In the genomic region with DNA sequence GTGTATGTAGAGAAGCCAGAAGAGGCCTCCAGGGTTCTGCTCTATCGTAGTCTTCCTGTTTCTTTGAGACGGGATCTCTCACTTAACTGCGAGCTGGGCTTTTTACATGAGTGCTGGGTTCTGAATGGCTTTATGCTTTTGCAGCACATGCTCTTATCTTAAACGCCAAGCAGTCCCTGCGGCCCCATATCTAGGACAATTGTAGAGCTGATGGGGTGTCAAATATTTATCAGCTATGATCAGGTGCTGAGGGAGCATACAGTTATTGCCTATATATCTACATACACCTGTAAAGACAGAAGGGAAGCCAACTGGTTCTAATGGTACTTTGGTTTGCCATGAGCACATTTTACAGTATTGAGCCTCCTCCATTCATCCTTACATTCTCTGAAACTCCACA, we compare ENCODE assay signal across 13 mouse cellular contexts.
"Had no signal": no experiment of that assay in that cellular context is flagged by ENCODE, and none has a peak within 500 bp of the region (broad histone marks: within the 10 kb centered on the region; RNA-seq: fewer than 3 reads in every experiment).

No protein-coding gene starts in this region.

- H3K27me3 ChIP-seq: limb, embryonic 12.5 days; lung, embryonic 15.5 days; midbrain, embryonic 13.5 days had no signal

- H3K9ac ChIP-seq: limb, embryonic 12.5 days; lung, embryonic 15.5 days; midbrain, embryonic 13.5 days had no signal

- H3K9me3 ChIP-seq: limb, embryonic 12.5 days; lung, embryonic 15.5 days; midbrain, embryonic 13.5 days had no signal

- H3K4me1 ChIP-seq: limb, embryonic 12.5 days; lung, embryonic 15.5 days; midbrain, embryonic 13.5 days had no signal

- H3K4me3 ChIP-seq: limb, embryonic 12.5 days; lung, embryonic 15.5 days; midbrain, embryonic 13.5 days had no signal

- ATAC-seq: intestine, postnatal 0 days; midbrain, embryonic 13.5 days had no signal

- H3K4me2 ChIP-seq: limb, embryonic 12.5 days; lung, embryonic 15.5 days; midbrain, embryonic 13.5 days had no signal

- H3K27ac ChIP-seq: limb, embryonic 12.5 days; lung, embryonic 15.5 days; macrophage; midbrain, embryonic 13.5 days had no signal

- H3K36me3 ChIP-seq: limb, embryonic 12.5 days; lung, embryonic 15.5 days; midbrain, embryonic 13.5 days had no signal

- DNase-seq: kidney, adult 8-10 months; kidney, postnatal 25 days; layer of hippocampus, adult 9-11 months; layer of hippocampus, postnatal 36 days; lung, postnatal 14 days; right cerebral cortex, adult 18-20 months; right cerebral cortex, postnatal 4 days; thymus, postnatal 4 days had no signal
